In the genomic region with DNA sequence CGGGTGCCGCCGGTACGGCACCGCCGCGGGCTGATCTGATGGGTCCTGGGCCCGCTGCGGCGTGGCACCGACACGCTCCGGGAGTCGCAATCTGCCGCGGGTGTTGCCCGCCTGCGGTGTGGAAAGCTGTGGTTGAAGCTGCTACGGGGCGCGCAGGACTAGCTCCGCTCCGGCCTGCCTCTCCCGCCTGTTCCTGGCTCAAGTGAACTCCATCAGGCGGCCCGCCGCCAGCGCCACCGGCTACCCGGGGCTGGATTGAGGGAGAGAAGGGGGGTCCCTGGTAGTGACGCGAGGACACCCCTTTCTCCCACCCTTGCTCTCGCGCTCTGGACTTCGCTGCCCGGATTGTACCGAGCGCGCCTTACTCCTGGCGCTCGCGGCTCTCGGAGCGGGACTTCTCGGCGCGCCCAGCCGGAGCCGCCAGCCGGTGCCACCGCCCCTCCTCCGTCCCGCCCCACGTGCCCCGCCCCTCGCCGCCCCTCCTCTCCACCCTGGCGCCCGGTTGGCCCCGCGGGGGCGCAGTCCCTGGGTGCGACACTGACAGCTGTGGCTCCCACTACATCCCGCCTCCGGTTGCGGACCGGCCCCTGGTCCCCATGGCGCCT, we compare ENCODE assay signal across 8 mouse cellular contexts.
DNase-seq lines count a peak whose midpoint lies in the region; ATAC-seq and TF ChIP-seq lines count a peak whose summit lies in the region.

No protein-coding gene starts in this region.

- no peak for TF ChIP-seq EP300 in ES-Bruce4 (IDR thresholded peaks at IDR 0.05; ENCODE audit: insufficient read depth, low read depth, low read length)

- H3K4me3 ChIP-seq in ES-Bruce4 (ENCODE audit: low read depth, low read length): peak overlapping the region; percentile 96
- peak overlapping the region; percentile 92 for H3K4me3 ChIP-seq in forebrain, embryonic 12.5 days (replicated peaks)
- H3K4me3 ChIP-seq in heart, embryonic 15.5 days: peak overlapping the region; percentile 73
- peak overlapping the region; percentile 55 for H3K4me3 ChIP-seq in liver, embryonic 15.5 days (replicated peaks)
- peak overlapping the region; percentile 75 for H3K4me3 ChIP-seq in neural tube, embryonic 14.5 days (ENCODE audit: low read depth, low read length)

- ATAC-seq in cerebellum, adult (ENCODE audit: insufficient number of reproducible peaks, low FRiP score, low TSS enrichment): peak; percentile 20; the same call in 1 of the 2 replicates
- peak; percentile 89 for ATAC-seq in forebrain, embryonic 12.5 days (ENCODE audit: low FRiP score)
- peak; percentile 81 for ATAC-seq in heart, embryonic 15.5 days (replicated peaks; ENCODE audit: insufficient number of reproducible peaks, insufficient read depth, low FRiP score, low read depth)
- ATAC-seq in liver, embryonic 15.5 days (ENCODE audit: insufficient read depth): peak; percentile 76
- peak; percentile 80 for ATAC-seq in neural tube, embryonic 14.5 days (ENCODE audit: low read depth)

- H3K9me3 ChIP-seq in ES-Bruce4 (replicated peaks; ENCODE audit: control insufficient read depth, insufficient read depth, low read length, poor library complexity, severe bottlenecking): no peaks in the 10 kb centered on the region
- H3K9me3 ChIP-seq in forebrain, embryonic 12.5 days: no peaks in the 10 kb centered on the region
- no peaks in the 10 kb centered on the region for H3K9me3 ChIP-seq in heart, embryonic 15.5 days (replicated peaks)
- no peaks in the 10 kb centered on the region for H3K9me3 ChIP-seq in liver, embryonic 15.5 days (replicated peaks)
- no peaks in the 10 kb centered on the region for H3K9me3 ChIP-seq in neural tube, embryonic 14.5 days (ENCODE audit: control insufficient read depth, low read length)

- peak overlapping the region; percentile 63 for H3K4me2 ChIP-seq in forebrain, embryonic 12.5 days
- peak overlapping the region; percentile 77 for H3K4me2 ChIP-seq in heart, embryonic 15.5 days
- H3K4me2 ChIP-seq in liver, embryonic 15.5 days: peak overlapping the region; percentile 62
- peak overlapping the region; percentile 82 for H3K4me2 ChIP-seq in neural tube, embryonic 14.5 days (ENCODE audit: low read depth, low read length)

- no peak overlapping the region for H3K27ac ChIP-seq in ES-Bruce4 (ENCODE audit: insufficient read depth, low read length)
- peak overlapping the region; percentile 99 for H3K27ac ChIP-seq in forebrain, embryonic 12.5 days
- peak overlapping the region; percentile 93 for H3K27ac ChIP-seq in heart, embryonic 15.5 days
- H3K27ac ChIP-seq in liver, embryonic 15.5 days (replicated peaks): 0 out of 2 replicates have a peak overlapping the region, but pooled peaks have one; percentile 29
- peak overlapping the region; percentile 99 for H3K27ac ChIP-seq in neural tube, embryonic 14.5 days (ENCODE audit: low read depth, low read length)

- peak; percentile 85 for DNase-seq in kidney, postnatal 14 days
- DNase-seq in urinary bladder, postnatal 10 days (ENCODE audit: low spot score): peak; percentile 27

- TF ChIP-seq CTCF in ES-Bruce4 (IDR thresholded peaks at IDR 0.05; ENCODE audit: low read depth, low read length): peak; percentile 21

- H3K9ac ChIP-seq in ES-Bruce4 (ENCODE audit: low read depth, poor library complexity, severe bottlenecking): peak overlapping the region; percentile 91
- peak overlapping the region; percentile 99 for H3K9ac ChIP-seq in forebrain, embryonic 12.5 days
- peak overlapping the region; percentile 84 for H3K9ac ChIP-seq in heart, embryonic 15.5 days
- no peak overlapping the region for H3K9ac ChIP-seq in liver, embryonic 15.5 days
- H3K9ac ChIP-seq in neural tube, embryonic 14.5 days (replicated peaks; ENCODE audit: low read depth, low read length): peak overlapping the region; percentile 99

- no peaks in the 10 kb centered on the region for H3K4me1 ChIP-seq in ES-Bruce4 (ENCODE audit: control insufficient read depth, insufficient read depth, low read length)
- peaks cover 25% of the 10 kb centered on the region for H3K4me1 ChIP-seq in forebrain, embryonic 12.5 days
- peaks cover 18% of the 10 kb centered on the region for H3K4me1 ChIP-seq in heart, embryonic 15.5 days (replicated peaks)
- no peaks in the 10 kb centered on the region for H3K4me1 ChIP-seq in liver, embryonic 15.5 days (replicated peaks)
- peaks cover 12% of the 10 kb centered on the region; the same call in 1 of the 2 replicates for H3K4me1 ChIP-seq in neural tube, embryonic 14.5 days (ENCODE audit: control insufficient read depth, insufficient read depth, low read length)

- WGBS in forebrain, embryonic 12.5 days: under 1% methylated on average over 68 of the region's 68 CpGs
- under 1% methylated on average over 63 of the region's 68 CpGs for WGBS in heart, embryonic 15.5 days
- WGBS in liver, embryonic 15.5 days (ENCODE audit: insufficient replicate concordance): under 1% methylated on average over 65 of the region's 68 CpGs
- under 1% methylated on average over 44 of the region's 68 CpGs for WGBS in neural tube, embryonic 14.5 days

- peak; percentile 41 for TF ChIP-seq POLR2A in ES-Bruce4 (IDR thresholded peaks at IDR 0.05; ENCODE audit: insufficient read depth, low read length)

- H3K36me3 ChIP-seq in ES-Bruce4 (ENCODE audit: control insufficient read depth, insufficient read depth, low read length, poor library complexity, severe bottlenecking): no peaks in the 10 kb centered on the region
- H3K36me3 ChIP-seq in forebrain, embryonic 12.5 days (replicated peaks): no peaks in the 10 kb centered on the region; the same call in 1 of the 2 replicates
- no peaks in the 10 kb centered on the region for H3K36me3 ChIP-seq in heart, embryonic 15.5 days
- H3K36me3 ChIP-seq in liver, embryonic 15.5 days (replicated peaks): no peaks in the 10 kb centered on the region
- H3K36me3 ChIP-seq in neural tube, embryonic 14.5 days (ENCODE audit: control insufficient read depth, insufficient read depth, low read length): no peaks in the 10 kb centered on the region

- no peaks in the 10 kb centered on the region; the same call in 1 of the 2 replicates for H3K27me3 ChIP-seq in ES-Bruce4 (ENCODE audit: control insufficient read depth, insufficient read depth, low read length, poor library complexity, severe bottlenecking)
- peaks cover 7% of the 10 kb centered on the region for H3K27me3 ChIP-seq in forebrain, embryonic 12.5 days
- 0 out of 2 replicates have a peak, but pooled peaks cover 2% of the 10 kb centered on the region for H3K27me3 ChIP-seq in heart, embryonic 15.5 days
- peaks cover 42% of the 10 kb centered on the region for H3K27me3 ChIP-seq in liver, embryonic 15.5 days
- no peaks in the 10 kb centered on the region for H3K27me3 ChIP-seq in neural tube, embryonic 14.5 days (ENCODE audit: control insufficient read depth, insufficient read depth, low read length)

Comparison
In these comparisons a context has a peak if more than half of its experiments do, and no peak if none do; other contexts are left out.
1. ATAC-seq: peak in every context shown above with its lines; median percentile 89 in forebrain, embryonic 12.5 days; 81 in heart, embryonic 15.5 days; 80 in neural tube, embryonic 14.5 days; 76 in liver, embryonic 15.5 days; 20 in cerebellum, adult.